Mouse (Mus musculus) adrenal gland, postnatal 10 days (tissue): ENCODE measurements around the gene Snx30. TPM values are rescaled to one million over a fixed set of nuclear protein-coding genes. Genes with fewer than 3 reads are reported as not detected.

Experiments used
- DNase-seq: peaks from one replicate; pipeline ENCODE4 v3.0.0; 2021; ENCODE audit warnings: mixed read lengths
- total RNA-seq, 2 experiments: library from RNA; stranded (reverse); gene quantifications; 2 replicates each; pipeline ENCODE4 v1.2.3; 2021

Gene Snx30
- total RNA-seq, 2 experiments from 2014 or later, result 8.0 to 8.9 TPM

GRCm38 (mm10) chr4:59873240-59873639 lies 67.6 kb downstream of the Snx30 start:
- no peak for DNase-seq

- no peak for DNase-seq
These were observed 68.2 kb downstream of the Snx30 start for GRCm38 (mm10) chr4:59873830-59874229.

DNA sequence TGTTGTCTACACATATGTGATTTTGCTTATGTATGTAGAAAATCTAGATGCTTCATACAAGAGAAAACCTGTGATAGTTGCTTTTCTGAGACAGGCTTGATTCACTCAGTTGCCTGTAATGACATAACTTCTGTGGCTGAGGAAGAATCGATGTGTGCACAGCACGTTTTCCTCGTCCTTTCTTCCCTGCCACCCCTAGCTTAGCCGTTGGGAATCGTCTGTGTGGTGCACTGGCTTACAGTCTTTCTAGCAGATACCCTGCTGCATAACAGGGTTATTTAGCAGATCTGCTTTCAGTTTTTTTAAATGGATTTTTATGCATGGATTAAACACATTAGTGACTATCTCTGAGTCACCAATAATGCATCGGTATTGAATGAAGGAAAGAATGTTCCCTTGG lies 70.9 kb downstream of the Snx30 start:
- no peak for DNase-seq

GRCm38 (mm10) chr4:59877025-59877424 lies 71.4 kb downstream of the Snx30 start:
- DNase-seq, result no peak

DNA sequence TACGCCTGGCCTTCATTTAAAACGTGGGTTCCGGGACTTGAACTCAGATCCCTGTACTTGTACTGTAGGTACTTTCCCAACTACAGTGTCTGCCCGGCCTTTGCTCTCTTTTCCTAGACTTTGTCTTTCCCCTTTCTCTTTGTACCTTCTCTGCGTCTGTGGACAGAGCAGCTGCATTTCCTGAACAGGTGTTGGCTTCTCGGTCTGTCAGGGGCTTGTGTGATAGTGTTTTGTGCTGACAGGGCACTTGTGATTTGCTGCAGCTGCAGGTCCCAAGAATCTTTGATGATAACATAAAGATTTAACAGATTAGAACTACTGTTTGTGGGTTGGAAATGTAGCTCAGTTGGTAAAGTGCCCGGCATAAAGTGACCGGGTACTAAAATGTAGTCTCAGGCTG lies 73.0 kb downstream of the Snx30 start:
- DNase-seq, result no peak

DNA sequence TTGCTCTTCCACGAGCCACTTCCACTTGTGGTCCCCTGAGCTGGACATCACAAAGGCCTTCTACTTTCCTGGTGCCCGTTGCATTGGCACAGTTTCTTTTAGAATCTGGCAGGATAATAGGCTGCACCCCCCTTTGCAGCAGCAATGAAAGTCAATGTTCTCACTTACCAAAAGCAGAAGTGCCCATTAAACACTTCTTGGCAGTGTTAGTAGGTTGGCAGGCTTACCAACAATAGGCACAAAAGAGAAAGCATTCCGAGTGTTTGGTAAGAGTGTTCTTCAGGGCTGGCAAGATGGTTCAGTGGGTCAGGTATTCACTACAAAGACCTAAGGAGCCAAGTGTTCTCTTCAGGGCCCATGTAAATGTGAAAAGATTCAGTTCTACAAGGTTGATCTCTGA lies 73.8 kb downstream of the Snx30 start:
- DNase-seq, result no peak

DNA sequence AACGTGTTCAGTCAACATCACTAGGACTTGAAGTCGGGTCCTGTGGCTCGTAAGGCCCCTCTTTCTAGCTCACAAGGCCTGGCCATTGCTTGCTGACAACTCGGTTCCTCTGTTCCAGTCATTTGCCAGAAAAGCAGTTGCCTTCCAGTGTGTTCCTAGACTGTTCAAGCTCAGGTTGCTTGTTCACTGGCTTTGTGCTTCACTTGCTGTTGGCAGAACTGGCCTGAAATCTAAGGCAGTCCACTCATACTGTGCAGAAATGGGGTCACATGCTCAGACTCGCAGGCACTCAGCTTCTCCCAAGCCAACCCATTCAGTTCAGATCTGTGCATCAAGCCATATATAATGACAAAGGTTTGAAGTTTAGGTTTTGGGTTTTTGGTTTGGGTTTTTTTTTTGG lies 75.1 kb downstream of the Snx30 start:
- DNase-seq, result no peak

DNA sequence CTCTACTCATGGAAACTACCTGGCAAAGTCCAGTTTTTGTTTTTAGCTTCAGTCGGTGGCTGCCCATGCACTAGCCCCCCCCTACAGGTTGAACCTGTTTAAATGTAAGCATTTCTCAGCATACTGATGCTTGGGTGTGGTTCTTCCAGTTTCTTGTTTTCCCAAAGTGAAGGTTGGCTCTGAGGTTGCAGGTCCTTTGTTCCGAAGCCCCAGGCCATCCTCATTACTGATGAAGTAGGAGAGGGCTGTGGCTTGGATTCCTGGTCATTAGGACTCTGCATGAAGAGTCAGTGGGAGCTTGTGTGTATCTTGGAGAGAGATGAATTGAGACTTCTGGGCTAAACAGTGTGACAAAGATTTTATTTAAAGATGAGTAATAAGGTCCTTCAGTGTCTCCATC lies 75.6 kb downstream of the Snx30 start:
- no peak for DNase-seq

DNA sequence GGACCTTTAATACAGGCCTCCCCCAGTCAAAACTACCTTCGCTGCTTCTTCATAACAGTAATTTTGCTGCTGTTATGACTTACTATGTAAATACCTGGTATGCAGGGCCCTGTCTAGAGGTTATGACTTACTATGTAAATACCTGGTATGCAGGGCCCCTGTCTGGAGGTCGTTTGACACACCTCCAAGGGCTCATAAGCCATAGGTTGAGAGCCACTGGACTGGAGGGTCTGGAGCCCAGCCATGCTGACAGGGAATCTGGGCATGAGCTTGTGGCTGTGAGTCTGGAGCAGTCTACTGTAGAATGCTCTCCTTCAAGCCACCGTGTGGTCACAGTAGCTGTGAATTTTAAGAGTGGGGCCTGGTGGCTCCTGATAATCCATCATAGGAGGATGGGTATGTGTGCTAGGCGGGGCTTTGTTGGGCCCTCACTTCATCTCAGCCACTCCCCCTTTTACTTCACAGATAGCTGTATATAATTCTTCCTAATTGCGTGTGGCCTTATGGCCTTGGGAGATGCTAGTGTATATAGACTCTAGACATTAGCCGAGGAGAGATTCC lies 78.6 kb downstream of the Snx30 start:
- DNase-seq, result no peak

GRCm38 (mm10) chr4:59886281-59886680 lies 80.6 kb downstream of the Snx30 start:
- DNase-seq, result no peak

DNA sequence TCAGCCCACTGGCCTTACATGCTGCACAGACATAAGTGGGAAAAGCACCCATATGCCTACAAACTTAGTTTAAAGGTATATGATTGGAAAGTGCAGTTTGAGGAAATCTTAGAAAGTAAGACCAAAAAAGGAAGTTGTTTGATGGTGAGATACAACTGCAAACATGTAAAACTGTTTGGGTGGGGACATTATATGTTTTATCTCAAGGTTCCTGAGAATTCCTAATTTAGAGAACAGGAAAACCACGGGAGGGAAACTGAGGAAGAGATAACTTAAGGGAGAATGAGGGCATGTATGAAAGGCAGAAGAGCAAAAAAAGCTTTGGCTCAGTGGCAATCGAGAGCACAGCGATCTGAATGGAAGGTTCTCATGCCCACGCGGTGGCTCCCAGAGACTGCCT lies 81.4 kb downstream of the Snx30 start:
- DNase-seq, result no peak

- no peak for DNase-seq
These were observed 82.4 kb downstream of the Snx30 start for GRCm38 (mm10) chr4:59888014-59888413.

DNA sequence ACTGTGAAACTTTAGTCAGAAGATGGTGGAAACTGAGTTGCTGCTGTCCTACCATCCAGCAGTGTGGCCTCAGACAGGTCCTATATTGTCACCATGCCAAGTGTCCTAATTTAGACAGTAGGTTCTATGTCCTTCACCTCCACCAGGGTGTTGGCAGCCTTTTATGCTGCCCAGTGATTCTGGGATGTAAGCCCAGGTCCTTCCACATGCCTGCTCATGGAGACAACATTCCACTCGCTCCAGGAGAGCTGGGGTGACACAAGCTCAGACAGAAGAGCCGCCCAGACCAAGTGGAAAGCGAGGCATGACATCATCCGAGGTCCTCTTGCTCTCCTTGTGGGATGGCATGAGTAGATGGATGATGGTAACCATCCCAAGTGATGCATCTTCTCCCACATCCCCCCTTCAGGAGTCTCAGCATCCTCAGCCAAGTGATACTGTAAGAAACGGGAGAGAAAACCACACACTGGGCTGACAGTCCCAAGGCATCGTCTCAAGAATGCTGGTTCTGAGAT lies 84.5 kb downstream of the Snx30 start:
- DNase-seq, result no peak

DNA sequence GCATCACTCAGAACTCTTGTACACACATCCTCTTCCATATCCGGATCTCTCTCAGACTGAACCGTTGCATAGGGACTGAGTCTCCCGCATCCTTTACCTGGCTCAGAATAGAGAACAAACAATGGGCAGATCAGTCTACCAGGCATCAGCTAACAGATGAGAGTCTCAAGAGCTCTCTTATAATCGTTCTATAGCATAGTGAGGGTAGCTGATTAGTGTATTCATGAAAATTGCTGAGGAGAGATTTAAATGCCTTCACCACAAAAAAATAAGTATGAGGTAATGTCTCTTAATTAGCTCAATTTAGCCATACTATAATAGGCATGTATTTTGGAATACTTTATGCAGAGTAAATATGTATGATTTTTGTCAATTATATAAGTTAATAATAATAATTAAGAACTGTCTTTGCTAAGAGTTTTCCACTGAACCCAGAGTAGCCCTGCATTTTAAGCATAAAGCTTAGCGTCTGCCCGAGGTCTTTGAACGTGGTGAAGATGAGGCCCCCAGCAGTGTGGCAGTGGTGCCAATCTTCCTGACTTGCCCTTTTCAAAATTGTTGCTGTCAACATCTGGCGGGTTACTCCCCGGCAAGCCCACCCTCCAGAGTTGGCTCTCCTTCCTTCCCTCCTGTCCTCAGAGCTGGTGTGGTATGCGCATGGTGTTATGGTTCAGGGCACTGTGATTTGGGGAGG lies 86.2 kb downstream of the Snx30 start:
- no peak for DNase-seq

GRCm38 (mm10) chr4:59892731-59893130 lies 87.1 kb downstream of the Snx30 start:
- DNase-seq, result no peak

DNA sequence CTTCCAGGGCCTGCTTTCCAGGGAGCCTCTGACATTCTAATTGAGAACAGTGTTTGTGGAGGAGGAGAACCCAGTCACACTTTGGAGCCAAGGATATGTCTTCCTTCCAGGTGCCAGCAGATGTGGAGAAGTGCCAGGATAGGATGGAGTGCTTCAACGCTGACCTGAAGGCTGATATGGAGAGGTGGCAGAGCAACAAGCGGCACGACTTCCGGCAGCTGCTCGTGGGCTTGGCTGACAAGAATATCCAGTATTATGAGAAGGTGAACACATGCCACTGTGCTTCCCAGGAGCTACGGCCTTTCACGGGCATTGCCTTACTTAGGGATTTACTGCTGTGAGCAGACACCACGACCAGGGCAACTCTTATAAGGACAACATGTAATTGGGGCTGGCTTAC lies 88.8 kb downstream of the Snx30 start:
- no peak for DNase-seq

DNA sequence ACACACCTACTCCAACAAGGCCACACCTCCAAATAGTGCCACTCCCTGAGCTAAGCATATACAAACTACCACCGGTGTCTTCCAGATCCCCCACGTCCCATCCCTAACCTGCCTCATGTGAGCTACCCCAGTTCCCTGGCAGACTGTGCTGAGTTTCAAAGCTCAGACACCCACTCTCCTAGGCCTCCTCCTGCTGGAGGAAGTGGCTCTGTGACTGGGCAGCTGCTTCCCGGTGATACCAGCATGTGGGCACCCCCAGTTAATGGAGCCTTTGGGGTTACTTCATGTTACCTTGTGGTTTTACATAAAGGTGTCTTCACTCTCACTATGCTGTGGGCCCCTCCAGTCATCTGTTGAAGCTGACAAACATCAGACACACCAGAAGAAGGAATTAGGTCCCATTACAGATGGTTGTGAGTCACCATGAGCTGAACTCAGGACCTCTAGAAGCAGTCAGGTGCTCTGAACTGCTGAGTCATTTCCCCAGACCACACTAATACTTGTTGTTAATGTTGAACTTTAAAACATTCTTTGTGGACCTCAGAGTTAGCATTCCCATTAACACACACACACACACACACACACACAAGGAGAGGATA lies 89.4 kb downstream of the Snx30 start:
- DNase-seq, result no peak

DNA sequence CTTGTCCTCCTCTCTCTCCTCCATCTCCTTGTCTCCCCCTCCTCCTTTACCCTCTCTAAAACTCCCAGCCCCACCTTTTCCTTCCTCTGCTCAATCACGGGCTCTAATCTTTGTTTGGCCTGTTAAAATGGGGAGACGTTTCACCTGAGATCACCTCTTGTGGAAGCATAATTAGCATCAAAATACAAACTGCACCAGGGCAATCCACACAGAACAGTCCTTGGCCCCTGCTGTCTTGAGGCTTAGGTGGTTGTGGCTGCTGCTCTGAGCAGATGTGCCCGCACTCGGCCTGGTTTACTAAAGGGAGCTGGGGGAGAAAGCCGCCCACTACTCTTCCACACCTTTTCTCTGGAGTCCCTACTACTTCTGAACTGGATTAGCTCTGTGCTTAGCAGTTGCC lies 90.4 kb downstream of the Snx30 start:
- no peak for DNase-seq

GRCm38 (mm10) chr4:59897814-59898520 lies 92.3 kb downstream of the Snx30 start:
- DNase-seq, result peak; percentile 10

DNA sequence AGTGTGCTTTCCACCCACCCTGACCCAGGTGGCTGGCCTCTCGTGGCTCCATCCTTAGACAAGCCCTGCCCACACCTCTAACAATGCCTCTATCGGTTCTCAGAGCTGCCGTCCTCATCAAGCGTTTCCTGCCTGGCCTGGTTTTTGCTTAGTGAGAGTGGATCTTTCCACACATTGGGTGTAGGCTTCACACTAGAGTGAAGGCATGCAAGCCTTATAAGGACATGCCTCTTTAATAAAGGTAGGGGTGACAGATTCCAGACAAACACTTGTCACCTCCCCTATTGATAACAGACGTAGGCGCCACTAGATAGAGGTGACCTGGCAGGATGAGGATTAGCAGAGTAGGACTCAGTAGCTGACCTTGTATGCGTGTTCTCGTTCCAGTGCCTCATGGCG lies 92.9 kb downstream of the Snx30 start:
- no peak for DNase-seq

DNA sequence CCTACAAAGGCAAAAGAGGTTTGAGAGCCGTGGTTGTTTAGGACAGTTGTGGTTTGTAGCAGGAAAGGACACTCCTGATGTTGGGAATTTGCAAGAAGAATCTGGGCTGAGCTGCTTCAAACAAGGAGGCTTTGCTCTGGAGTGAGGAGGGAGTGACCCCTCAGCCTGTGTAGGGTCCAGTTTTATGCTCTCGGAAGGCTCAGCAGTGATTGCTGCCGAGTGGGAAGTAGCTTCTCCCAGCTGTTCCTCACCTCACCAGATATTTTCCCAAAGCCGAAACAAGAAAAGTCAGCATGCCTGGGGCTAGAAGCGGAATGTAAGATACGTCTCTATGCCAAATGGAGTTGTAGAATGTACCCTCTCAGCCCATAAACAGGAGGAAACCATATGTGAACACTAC lies 96.2 kb downstream of the Snx30 start:
- no peak for DNase-seq

GRCm38 (mm10) chr4:59902547-59902946 lies 96.9 kb downstream of the Snx30 start:
- peak; percentile 15 for DNase-seq

- DNase-seq, result no peak
These were observed 101.5 kb downstream of the Snx30 start for GRCm38 (mm10) chr4:59907092-59907491.
